Mouse (Mus musculus): ENCODE results near the gene Arg2.

DNA sequence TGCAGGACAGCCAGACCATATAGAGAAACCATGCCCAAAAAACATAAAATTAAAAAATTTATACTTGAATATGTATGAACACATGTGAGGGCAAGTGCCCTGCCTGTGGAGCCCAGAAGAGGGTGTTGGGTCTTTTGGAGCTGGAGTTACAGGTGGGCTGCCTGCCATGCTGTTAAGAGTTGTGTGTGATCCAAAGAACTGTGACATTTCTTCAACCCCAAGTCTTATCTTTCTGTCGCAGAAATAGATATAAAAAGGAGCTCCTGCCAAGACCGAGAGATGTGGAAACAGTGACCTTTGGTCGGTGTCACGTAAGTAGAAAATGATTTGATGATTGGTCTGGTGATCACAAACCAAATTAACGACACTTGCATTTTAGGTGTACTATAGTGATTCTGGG is 43.1 kb downstream of the Arg2 start:
- TF ChIP-seq USF1 (IDR thresholded peaks at IDR 0.05; ENCODE audit: low read depth) (no peak), CTCF (IDR thresholded peaks at IDR 0.05; ENCODE audit: control insufficient read depth, insufficient read depth, insufficient read length) (no peak), MYOG (IDR thresholded peaks at IDR 0.05; ENCODE audit: control insufficient read depth, extremely low read depth, insufficient read length) (no peak), FOSL1 (IDR thresholded peaks at IDR 0.05; ENCODE audit: insufficient read depth, low read length, poor library complexity, severe bottlenecking) (no peak), MYOD1 (IDR thresholded peaks at IDR 0.05; ENCODE audit: control insufficient read depth, insufficient read length, low read depth) (no peak), MAX (IDR thresholded peaks at IDR 0.05) (no peak), CEBPB (IDR thresholded peaks at IDR 0.05; ENCODE audit: low read depth) (no peak)
